Mouse (Mus musculus) cerebral cortex, adult 2 months (tissue): ENCODE results near the gene Pfkp.

Source experiments
- WGBS: fragments of 180-500 bp; shearing (Covaris S2); methylation state at CpG from one replicate; pipeline ENCODE4 v1.1.7; 2018; 5-methylcytosine and 5-hydroxymethylcytosine counted together

The Pfkp gene

GRCm38 (mm10) chr13:6602786-6603409, 45.7 kb downstream of the Pfkp start:
- 79% methylated on average over 10 of the region's 10 CpGs for WGBS

GRCm38 (mm10) chr13:6601676-6602075, 46.9 kb downstream of the Pfkp start:
- WGBS: 90% methylated on average over 2 of the region's 2 CpGs

- WGBS: 70% methylated on average over 8 of the region's 8 CpGs
These were observed 48.0 kb downstream of the Pfkp start for GRCm38 (mm10) chr13:6600626-6601025.

- WGBS: 80% methylated on average over 16 of the region's 16 CpGs
These were observed 50.8 kb downstream of the Pfkp start for GRCm38 (mm10) chr13:6597801-6598200.

- 86% methylated on average over 4 of the region's 4 CpGs for WGBS
These were observed 53.2 kb downstream of the Pfkp start for GRCm38 (mm10) chr13:6595403-6595802.

GRCm38 (mm10) chr13:6590846-6591245, 57.7 kb downstream of the Pfkp start:
- WGBS: 45% methylated on average over 3 of the region's 3 CpGs

GRCm38 (mm10) chr13:6586009-6586408, 62.6 kb downstream of the Pfkp start:
- 62% methylated on average over 9 of the region's 9 CpGs for WGBS

- 64% methylated on average over 4 of the region's 4 CpGs for WGBS
These were observed 65.0 kb downstream of the Pfkp start for GRCm38 (mm10) chr13:6583499-6584125.

GRCm38 (mm10) chr13:6575920-6576509, 72.6 kb downstream of the Pfkp start:
- WGBS: 65% methylated on average over 6 of the region's 6 CpGs

GRCm38 (mm10) chr13:6565571-6565970, 83.0 kb downstream of the Pfkp start:
- WGBS: 90% methylated on average over 5 of the region's 5 CpGs

- 91% methylated on average over 2 of the region's 2 CpGs for WGBS
These were observed 86.2 kb downstream of the Pfkp start for GRCm38 (mm10) chr13:6562409-6562808.

- WGBS: 40% methylated on average over 7 of the region's 7 CpGs
These were observed 90.8 kb downstream of the Pfkp start for GRCm38 (mm10) chr13:6557771-6558170.

- 97% methylated on average over 11 of the region's 11 CpGs for WGBS
These were observed 92.9 kb downstream of the Pfkp start for GRCm38 (mm10) chr13:6555656-6556055.

- WGBS: 77% methylated on average over 2 of the region's 2 CpGs
These were observed 94.9 kb downstream of the Pfkp start for GRCm38 (mm10) chr13:6553708-6554107.

GRCm38 (mm10) chr13:6535287-6535932, 113.2 kb downstream of the Pfkp start:
- WGBS: 10% methylated on average over 6 of the region's 6 CpGs

- 88% methylated on average over 1 of the region's 1 CpGs for WGBS
These were observed 115.9 kb downstream of the Pfkp start for GRCm38 (mm10) chr13:6532683-6533082.
